Mouse (Mus musculus): ENCODE measurements around the gene Gpr31b. TPM values are rescaled to one million over a fixed set of nuclear protein-coding genes. Genes with fewer than 3 reads are reported as not detected.
A peak's percentile ranks its signal among the peaks of the same experiment; 100 is the strongest.
"Not testable (repeated sequence)": the region's sequence is repeated elsewhere in the genome, so short reads cannot be mapped to it uniquely, and the experiment has no call there.

Gene Gpr31b
- polyA plus RNA-seq, 1 experiment from 2014 or later = not detected

DNA sequence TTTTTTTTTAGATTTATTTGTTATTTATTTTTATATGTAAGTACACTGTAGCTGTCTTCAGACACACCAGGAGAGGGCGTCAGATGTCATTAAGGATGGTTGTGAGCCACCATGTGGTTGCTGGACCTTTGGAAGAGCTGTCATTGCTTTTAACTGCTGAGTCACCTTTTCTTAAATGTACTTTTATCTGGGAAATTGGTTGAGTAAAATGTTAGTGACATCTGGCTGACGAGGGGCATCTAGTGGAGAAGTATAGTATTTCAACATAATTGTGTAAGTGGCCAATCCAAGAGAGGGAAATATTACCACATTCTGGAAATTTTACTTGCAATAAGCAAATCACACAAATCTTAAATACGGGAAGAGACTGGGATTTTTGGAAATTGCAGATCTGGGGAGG, 42.2 kb downstream of the Gpr31b start:
- no peak overlapping the region for H3K4me3 ChIP-seq
- peaks cover 17% of the 10 kb centered on the region for H3K4me1 ChIP-seq (replicated peaks)
- H3K9me3 ChIP-seq (replicated peaks) = no peaks in the 10 kb centered on the region
- 30% methylated on average over 3 of the region's 3 CpGs for WGBS
- H3K27me3 ChIP-seq = no peaks in the 10 kb centered on the region
- H3K27ac ChIP-seq = no peak overlapping the region
- no peak overlapping the region for H3K4me2 ChIP-seq
- peaks cover 38% of the 10 kb centered on the region for H3K36me3 ChIP-seq
- no peak overlapping the region for H3K9ac ChIP-seq
- ATAC-seq (replicated peaks; ENCODE audit: insufficient number of reproducible peaks, insufficient read depth, low FRiP score, low read depth) = no peak

DNA sequence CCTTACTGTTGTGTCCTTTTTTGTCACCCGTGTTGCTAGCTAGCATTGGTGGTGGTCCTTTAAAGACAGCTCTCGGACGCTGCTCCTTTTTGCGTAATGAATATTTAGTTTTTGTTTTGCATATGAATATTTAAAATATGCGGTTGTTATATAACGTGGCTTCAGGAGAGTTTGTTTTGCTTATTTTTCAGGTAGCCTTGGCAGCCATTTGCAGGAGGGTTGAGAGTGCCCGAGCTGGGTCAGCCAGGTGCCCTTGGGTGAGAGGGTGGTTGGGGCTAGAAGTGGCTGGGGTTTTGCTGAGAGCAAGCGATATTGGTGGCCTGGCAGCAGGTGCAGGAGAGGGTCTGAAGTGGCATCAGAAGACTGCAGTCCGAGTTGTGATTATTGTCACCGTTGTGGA, 43.6 kb downstream of the Gpr31b start:
- H3K4me1 ChIP-seq (replicated peaks) = peaks cover 17% of the 10 kb centered on the region
- H3K27me3 ChIP-seq = no peaks in the 10 kb centered on the region
- H3K9me3 ChIP-seq (replicated peaks) = no peaks in the 10 kb centered on the region
- H3K9ac ChIP-seq = peak overlapping the region; percentile 81
- peaks cover 26% of the 10 kb centered on the region for H3K36me3 ChIP-seq
- WGBS = 2% methylated on average over 10 of the region's 10 CpGs
- peak overlapping the region; percentile 94 for H3K27ac ChIP-seq
- peak overlapping the region; percentile 81 for H3K4me2 ChIP-seq
- H3K4me3 ChIP-seq = peak overlapping the region; percentile 63
- ATAC-seq (replicated peaks; ENCODE audit: insufficient number of reproducible peaks, insufficient read depth, low FRiP score, low read depth) = no peak

DNA sequence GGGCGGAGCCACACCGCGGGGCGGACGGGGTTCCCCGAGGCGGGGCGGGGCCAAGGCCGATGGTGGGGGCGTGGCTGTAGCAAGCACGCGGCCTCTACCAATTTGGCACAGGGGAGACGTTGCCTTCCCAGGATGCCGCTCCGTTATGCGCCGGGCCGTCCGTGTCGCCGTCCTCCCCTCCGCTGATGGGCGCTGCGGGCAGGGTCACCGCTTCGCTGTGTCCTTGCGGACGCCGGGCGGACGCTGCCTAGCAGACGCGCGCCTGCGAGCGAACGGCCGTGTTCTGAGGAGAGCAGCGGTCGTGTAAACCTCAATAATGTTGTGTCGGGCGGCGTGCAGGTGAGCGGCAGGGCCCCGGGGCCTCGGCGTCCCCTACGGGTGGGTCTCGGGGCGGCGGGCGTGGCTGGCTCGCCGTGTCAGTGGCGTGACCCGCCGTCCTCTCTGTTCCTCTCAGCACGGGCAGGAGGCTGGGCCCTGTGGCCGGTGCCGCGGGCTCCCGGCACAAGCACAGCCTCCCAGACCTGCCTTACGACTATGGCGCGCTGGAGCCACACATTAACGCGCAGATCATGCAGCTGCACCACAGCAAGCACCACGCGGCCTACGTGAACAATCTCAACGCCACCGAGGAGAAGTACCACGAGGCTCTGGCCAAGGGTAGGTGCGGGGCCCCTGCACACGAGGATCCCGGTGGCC, 44.2 kb downstream of the Gpr31b start:
- Histone ChIP-seq H3K4me2 (peak overlapping the region; percentile 81), H3K9me3 (replicated peaks) (no peaks in the 10 kb centered on the region), H3K4me1 (replicated peaks) (peaks cover 17% of the 10 kb centered on the region), H3K9ac (peak overlapping the region; percentile 81), H3K4me3 (peak overlapping the region; percentile 63), H3K27ac (peak overlapping the region; percentile 94), H3K36me3 (peaks cover 19% of the 10 kb centered on the region), H3K27me3 (no peaks in the 10 kb centered on the region)
- peak; percentile 98 for ATAC-seq (replicated peaks; ENCODE audit: insufficient number of reproducible peaks, insufficient read depth, low FRiP score, low read depth)
- WGBS = under 1% methylated on average over 64 of the region's 76 CpGs

DNA sequence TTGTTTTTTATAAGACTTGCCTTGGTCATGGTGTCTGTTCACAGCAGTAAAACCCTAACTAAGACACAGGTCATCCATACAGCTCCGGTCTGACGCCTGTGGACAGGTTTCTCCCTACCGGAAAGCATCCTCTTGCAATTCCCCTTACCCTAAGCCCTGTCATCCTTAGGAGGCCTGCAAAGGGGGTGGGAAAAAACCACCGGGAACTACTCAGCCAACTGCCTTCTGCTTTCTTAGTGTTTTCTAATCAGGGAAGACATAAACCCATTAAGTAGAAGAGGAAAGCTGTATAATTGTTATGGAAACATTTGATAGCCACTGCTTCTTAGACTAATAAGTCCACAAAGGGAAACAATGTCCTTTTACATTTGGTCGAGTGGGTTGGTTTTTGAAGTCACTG, 45.1 kb downstream of the Gpr31b start:
- ATAC-seq (replicated peaks; ENCODE audit: insufficient number of reproducible peaks, insufficient read depth, low FRiP score, low read depth) = no peak
- WGBS = 51% methylated on average over 5 of the region's 5 CpGs
- Histone ChIP-seq H3K4me3 (peak overlapping the region; percentile 63), H3K36me3 (peaks cover 10% of the 10 kb centered on the region), H3K27ac (peak overlapping the region; percentile 94), H3K27me3 (no peaks in the 10 kb centered on the region), H3K9ac (peak overlapping the region; percentile 81), H3K4me2 (peak overlapping the region; percentile 81), H3K9me3 (replicated peaks) (no peaks in the 10 kb centered on the region), H3K4me1 (replicated peaks) (peaks cover 17% of the 10 kb centered on the region)

GRCm38 (mm10) chr17:13006546-13006945, 45.5 kb downstream of the Gpr31b start, which contains the start of gene Sod2:
TSS of gene Sod2 (plus strand) at chr17:13006846.
- 90% methylated on average over 2 of the region's 2 CpGs for WGBS
- H3K36me3 ChIP-seq; ATAC-seq (replicated peaks; ENCODE audit: insufficient number of reproducible peaks, insufficient read depth, low FRiP score, low read depth); H3K9me3 ChIP-seq (replicated peaks); H3K27me3 ChIP-seq: not testable (repeated sequence)
- Histone ChIP-seq H3K4me2 (peak within 1 kb of the TSS; percentile 81), H3K27ac (peak within 1 kb of the TSS; percentile 94), H3K4me3 (peak within 1 kb of the TSS; percentile 63), H3K4me1 (replicated peaks) (peaks cover 17% of the 10 kb centered on the region), H3K9ac (peak within 1 kb of the TSS; percentile 81)

DNA sequence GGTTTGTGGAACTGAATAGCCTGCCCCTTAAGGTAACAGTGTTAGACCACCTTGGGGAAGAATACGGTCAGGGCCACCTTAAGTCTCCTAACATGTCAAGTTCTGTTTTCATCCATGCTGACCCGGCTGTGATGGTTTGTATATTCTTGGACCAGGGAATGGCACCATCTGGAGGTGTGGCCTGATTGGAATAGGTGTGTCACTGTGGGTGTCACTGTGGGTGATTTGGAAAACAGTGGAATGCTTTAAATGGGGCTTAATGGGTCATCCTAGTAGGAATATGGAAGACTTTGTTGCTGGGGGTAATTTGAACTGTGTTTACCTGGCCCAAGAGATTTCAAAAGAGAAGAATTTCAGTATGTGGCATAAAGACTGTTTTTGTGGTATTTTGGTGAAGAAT, 47.7 kb downstream of the Gpr31b start:
- not testable (repeated sequence) for H3K9me3 ChIP-seq (replicated peaks); H3K36me3 ChIP-seq; H3K9ac ChIP-seq; H3K4me2 ChIP-seq; H3K27me3 ChIP-seq; H3K4me3 ChIP-seq; H3K27ac ChIP-seq; ATAC-seq (replicated peaks; ENCODE audit: insufficient number of reproducible peaks, insufficient read depth, low FRiP score, low read depth)
- 73% methylated on average over 2 of the region's 2 CpGs for WGBS
- H3K4me1 ChIP-seq (replicated peaks) = peaks cover 16% of the 10 kb centered on the region

DNA sequence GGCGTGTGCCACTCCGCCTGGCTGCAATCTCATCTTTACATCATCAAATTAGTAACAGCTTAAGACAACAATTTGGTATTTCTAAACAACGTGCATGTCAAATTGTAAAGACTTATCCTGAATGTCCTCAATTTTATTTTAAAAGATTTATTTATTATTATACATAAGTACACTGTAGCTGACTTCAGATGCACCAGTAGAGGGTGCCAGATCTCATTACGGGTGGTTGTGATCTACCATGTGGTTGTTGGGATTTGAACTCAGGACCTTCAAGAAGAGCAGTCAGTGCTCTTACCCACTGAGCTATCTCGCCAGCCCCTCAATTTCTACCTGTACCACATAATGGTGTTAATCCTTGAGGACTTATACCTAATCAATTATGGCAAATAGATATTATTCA, 49.9 kb downstream of the Gpr31b start:
- not testable (repeated sequence) for H3K4me2 ChIP-seq; H3K36me3 ChIP-seq; H3K27me3 ChIP-seq; H3K9me3 ChIP-seq (replicated peaks); H3K4me1 ChIP-seq (replicated peaks); H3K9ac ChIP-seq; ATAC-seq (replicated peaks; ENCODE audit: insufficient number of reproducible peaks, insufficient read depth, low FRiP score, low read depth); H3K27ac ChIP-seq; H3K4me3 ChIP-seq
- 88% methylated on average over 5 of the region's 5 CpGs for WGBS

Other genes starting within 250 kb of the Gpr31b start
- gene Mas1, start 184.2 kb downstream of the Gpr31b start, polyA plus RNA-seq (2015; fragmentation: Nextera tagmentation; extraction: Ambion mirVana) = 0.49 and 0.66 TPM in 2 replicates
- 0.08 TPM in 1 of 2 replicates, not detected in the other for gene Mrgprh, start 176.3 kb downstream of the Gpr31b start, polyA plus RNA-seq (2015; fragmentation: Nextera tagmentation; extraction: Ambion mirVana)
- gene Pnldc1, start 142.1 kb downstream of the Gpr31b start, polyA plus RNA-seq (2015; fragmentation: Nextera tagmentation; extraction: Ambion mirVana) = 0.77 and 1.3 TPM in 2 replicates
- 283 and 316 TPM in 2 replicates for gene Tcp1, start 136.6 kb downstream of the Gpr31b start, polyA plus RNA-seq (2015; fragmentation: Nextera tagmentation; extraction: Ambion mirVana)
- gene Mrpl18, start 136.0 kb downstream of the Gpr31b start, polyA plus RNA-seq (2015; fragmentation: Nextera tagmentation; extraction: Ambion mirVana) = 165 and 199 TPM in 2 replicates
- 0.29 and 0.40 TPM in 2 replicates for gene Acat3, start 111.7 kb downstream of the Gpr31b start, polyA plus RNA-seq (2015; fragmentation: Nextera tagmentation; extraction: Ambion mirVana)
- 26.5 and 46.7 TPM in 2 replicates for gene Acat2, start 91.5 kb downstream of the Gpr31b start, polyA plus RNA-seq (2015; fragmentation: Nextera tagmentation; extraction: Ambion mirVana)
- 73.4 and 76.1 TPM in 2 replicates for gene Wtap, start 58.1 kb downstream of the Gpr31b start, polyA plus RNA-seq (2015; fragmentation: Nextera tagmentation; extraction: Ambion mirVana)
- 376 and 436 TPM in 2 replicates for gene Sod2, start 45.5 kb downstream of the Gpr31b start, polyA plus RNA-seq (2015; fragmentation: Nextera tagmentation; extraction: Ambion mirVana)
- 0.05 TPM in 1 of 2 replicates, not detected in the other for gene Tcp10b, start 8.8 kb upstream of the Gpr31b start, polyA plus RNA-seq (2015; fragmentation: Nextera tagmentation; extraction: Ambion mirVana)
- gene Unc93a, start 79.5 kb upstream of the Gpr31b start, polyA plus RNA-seq (2015; fragmentation: Nextera tagmentation; extraction: Ambion mirVana) = not detected in 2 replicates
- not detected in 2 replicates for gene Smok2a, start 168.9 kb upstream of the Gpr31b start, polyA plus RNA-seq (2015; fragmentation: Nextera tagmentation; extraction: Ambion mirVana)
- not detected in 2 replicates for gene Smok2b, start 178.0 kb upstream of the Gpr31b start, polyA plus RNA-seq (2015; fragmentation: Nextera tagmentation; extraction: Ambion mirVana)

Measured in heart, embryonic 15.5 days (tissue).